Mouse (Mus musculus) WW6 (cell line): ENCODE results near the gene Dnah1.

Experiments
- DNase-seq: peaks from one replicate; pipeline ENCODE4 v3.0.0-alpha.2; 2013; ENCODE audit warnings: low read depth, low spot score

Gene Dnah1

DNA sequence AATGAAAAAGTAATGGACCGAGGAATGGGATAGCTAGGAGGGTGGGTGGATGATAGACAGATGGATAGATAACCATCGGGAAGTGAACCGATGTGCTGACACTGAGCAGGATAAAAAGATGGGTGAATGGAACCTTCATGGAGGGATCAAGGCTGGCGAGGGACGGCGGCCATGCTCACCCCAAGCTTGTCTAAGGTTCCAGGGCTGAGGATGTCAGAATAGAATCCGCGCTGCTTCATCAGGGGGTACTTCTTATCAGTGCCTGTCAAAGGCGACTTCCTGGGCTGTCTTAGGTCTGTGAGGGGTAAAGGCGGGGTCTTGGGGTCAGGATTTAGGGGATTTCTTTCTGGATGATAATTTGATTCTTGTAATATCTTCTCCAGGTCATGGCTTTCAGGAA, 4.2 kb downstream of the Dnah1 start:
- DNase-seq, result no peak

DNA sequence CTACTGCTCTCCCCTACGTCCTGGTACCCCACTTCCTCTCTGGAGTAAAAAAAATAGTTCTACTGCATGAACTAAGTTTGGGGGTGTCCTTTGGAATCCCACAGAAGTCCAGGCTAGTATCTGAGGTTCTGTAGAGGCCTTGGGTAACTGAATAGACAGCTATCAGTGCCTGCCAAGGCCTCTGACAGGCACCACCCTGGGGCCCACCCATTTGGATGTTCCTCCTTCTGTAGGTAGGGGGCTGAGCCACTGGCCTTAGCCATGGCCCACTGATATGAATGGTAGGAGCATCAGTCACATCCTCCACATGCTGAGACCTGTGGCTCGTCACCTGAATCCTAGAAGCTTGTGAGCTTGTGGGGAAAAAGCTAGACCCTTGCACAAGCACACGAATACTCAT, 5.9 kb downstream of the Dnah1 start:
- no peak for DNase-seq

DNA sequence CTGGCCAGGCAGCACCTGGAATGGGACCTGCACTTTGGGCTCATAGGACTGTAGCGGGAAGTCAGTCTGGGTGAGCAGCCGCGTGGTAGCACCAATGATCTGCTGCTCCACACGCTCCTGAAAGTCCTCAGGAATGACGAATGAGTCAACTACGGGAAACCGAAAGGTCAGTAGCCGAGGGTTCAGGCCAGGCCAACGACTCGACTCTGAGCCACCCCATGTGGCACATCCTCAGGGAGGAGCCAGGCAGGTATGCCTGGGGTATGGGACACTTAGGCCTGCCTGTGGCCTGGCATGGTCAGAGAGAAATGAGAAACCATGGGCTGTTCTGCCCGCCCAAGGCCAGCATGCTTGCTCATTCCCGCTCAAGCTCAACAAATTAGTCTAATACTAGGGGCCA, 7.1 kb downstream of the Dnah1 start:
- DNase-seq, result no peak

DNA sequence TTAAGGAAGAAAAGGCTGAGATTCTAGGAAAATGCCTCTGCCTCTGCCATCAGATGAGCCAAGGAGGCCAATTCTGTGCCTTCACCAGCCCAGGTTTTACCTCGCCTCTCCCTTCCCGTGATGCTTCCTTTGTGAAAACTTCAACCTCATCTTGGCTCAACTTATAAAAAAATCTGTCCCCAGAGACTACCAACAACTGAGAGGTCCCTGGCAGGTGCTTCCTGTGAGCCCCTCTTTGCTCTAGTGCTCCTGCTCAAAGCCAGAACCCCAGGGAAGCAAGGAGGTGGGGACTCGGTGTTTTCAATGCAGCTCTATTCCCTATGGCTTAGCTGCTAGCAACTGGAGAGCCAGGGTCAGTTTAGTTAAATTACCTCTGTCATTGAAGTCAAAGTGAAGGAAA, 10.5 kb downstream of the Dnah1 start:
- DNase-seq, result no peak

GRCm38 (mm10) chr14:31285728-31286127, 38.0 kb downstream of the Dnah1 start:
- no peak for DNase-seq

DNA sequence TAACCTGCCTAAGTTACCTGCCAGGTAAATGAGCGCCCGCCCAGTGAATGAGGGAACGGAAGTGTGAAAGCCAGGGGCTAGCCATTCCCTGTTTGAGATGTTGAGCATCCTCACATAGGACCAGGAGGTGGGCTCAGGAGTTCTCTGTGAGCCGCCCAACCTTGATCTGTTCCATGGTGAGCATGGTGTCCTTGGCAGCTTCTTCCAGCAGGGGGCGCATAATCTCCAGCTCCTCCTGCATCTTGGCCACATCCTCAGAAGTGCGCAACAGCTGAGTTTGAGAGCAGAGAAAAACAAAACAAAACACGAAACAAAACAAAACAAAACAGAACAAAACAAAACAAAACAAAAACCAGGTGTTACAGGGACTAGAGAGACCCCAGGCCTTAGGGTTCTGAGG, 51.5 kb downstream of the Dnah1 start:
- DNase-seq, result peak; percentile 55

DNA sequence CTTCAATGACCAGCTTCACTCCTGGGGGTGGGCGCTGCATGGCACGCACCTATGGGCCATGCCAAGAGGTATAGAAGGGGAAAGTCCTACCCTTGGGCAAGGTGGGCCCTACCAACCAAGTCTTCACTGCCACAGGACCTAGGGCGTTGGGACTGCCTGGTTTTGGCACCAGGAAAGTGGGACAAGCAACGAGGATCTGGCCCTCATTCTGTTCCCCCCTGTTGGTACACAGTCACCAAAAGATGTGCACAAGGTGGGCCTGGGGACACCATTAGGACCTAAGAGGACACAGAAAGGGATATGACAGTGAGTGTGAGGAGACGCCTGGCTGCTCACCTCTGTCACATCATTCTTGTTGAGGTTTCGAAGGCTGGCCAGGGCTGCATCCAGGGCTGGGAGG, 52.6 kb downstream of the Dnah1 start:
- DNase-seq, result no peak

DNA sequence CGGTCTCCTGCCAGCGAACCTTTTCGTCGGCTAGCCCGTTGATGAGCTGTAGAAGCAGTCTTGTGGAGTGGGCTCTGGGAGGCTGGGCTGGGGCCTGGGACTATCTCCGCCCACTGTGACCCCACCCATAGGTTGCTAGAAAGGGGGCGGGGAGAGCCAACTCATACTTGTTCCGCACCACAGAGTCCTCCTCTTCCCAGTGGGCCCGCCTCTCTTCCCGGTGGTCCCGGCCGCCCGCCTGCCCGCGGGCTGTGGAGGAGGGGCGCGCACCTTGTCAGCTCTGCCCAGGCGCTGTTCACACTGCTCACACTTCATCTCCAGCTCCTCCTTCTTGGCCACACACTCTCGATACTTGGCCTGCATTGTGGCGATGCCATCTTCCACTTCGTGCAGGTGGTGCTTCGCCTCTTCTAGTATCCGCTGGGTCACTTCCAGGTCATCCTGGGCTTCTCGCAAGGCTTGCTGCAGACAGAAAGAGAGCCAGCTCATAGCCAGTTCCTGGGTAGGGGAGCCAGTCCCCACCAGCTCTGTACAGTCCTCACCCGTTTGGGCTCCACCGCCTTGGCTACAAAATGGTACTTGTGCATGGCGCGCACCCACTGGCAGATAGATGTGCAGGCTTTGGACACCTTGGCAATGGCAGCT, 54.1 kb downstream of the Dnah1 start:
- peak; percentile 49 for DNase-seq

GRCm38 (mm10) chr14:31268301-31269001, 55.2 kb downstream of the Dnah1 start:
- DNase-seq, result no peak

- no peak for DNase-seq
Measured at GRCm38 (mm10) chr14:31267649-31268048, 56.0 kb downstream of the Dnah1 start.

GRCm38 (mm10) chr14:31260932-31261331, 62.8 kb downstream of the Dnah1 start:
- no peak for DNase-seq

DNA sequence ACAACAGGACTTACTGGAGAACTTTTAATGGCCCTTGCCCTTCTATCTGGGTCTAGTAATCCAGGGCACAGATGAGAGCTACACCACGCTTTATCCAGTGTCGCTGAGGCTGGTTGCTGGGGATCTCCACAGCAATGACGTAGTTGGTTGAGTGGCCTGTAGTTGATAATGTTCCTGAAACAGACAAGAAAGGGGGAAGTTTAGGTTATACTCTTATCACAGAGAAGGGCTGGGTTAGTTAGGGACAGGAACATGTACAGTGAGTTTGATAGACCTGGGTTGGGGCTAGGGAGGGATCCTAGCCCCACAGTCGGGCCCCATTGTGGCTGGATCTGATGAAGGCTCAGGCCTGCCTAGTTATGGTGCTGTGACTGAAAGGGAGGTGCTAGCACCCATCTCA, 63.3 kb downstream of the Dnah1 start:
- no peak for DNase-seq

GRCm38 (mm10) chr14:31258476-31259050, 65.1 kb downstream of the Dnah1 start:
- DNase-seq, result no peak

DNA sequence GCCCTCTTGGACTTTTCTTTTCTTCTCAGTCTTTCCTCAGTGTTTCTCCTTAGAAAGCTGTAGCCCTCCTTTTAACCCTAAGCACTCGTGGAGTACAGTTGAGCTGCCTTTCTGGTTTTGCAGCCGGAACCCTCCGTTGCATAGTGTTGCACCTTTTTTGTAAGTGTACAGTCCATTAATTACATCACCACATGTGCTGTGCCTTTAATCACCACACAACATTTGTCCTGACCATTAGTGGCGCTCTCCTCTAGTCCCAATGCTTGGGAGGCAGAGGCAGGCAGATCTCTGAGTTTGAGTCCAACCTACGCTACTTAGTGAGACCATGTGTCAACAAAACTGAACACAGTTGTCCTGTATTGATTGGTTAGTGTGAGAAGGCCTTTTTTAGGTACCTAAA, 71.6 kb downstream of the Dnah1 start:
- DNase-seq, result no peak

DNA sequence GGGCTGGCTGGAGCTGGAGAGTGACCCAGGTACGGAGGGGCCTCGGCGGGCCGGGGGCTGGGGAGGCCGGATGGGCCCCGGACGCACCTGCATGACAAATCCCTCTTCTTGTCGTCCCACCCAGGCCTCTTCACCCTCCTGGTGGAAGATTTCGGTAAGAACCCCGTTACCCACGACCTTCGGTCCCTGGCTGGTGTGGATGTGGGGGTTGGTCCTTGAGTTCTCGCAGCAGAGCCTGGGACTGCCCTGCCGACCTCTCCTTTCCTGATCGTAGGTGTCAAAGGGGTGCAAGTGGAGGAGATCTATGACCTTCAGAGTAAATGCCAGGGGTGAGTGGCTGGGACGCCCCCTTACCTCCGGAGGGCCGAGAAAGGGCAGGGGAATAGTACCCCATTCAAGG, 72.1 kb downstream of the Dnah1 start:
- DNase-seq, result no peak

DNA sequence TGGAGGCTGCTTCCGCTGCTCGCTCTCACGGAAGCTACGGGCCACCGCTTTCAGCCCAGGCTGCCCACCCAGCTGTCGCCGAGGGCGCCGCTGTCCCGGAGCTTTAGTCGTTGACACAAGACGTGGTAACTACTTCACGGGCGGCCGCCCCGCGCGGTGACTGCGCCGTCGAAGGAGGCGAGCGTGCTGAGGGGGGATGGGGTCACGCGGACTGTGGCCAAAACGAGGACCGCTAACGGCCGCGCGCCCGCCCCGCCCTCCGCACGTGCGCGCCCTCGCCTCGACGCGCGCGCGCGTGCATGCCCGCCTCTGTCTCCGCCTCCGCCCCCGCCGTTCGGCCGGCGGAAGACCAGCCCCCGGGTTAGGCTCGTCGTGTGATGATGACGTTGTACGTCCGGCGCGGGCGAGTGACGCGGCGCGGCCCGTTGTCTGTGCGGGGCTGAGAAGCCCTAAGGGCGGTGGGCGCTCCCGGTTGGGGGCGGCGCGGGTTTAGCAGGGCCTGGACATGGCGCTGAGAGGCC, 72.6 kb downstream of the Dnah1 start, which contains the start of the genes Phf7 and Bap1:
Phf7 (minus strand) TSS at position 234 of the 521 bp plus-strand sequence.
Bap1 (plus strand) TSS at position 367 of the 521 bp plus-strand sequence.
- peak; percentile 84 for DNase-seq

GRCm38 (mm10) chr14:31250222-31251083, 73.2 kb downstream of the Dnah1 start:
- no peak for DNase-seq

DNA sequence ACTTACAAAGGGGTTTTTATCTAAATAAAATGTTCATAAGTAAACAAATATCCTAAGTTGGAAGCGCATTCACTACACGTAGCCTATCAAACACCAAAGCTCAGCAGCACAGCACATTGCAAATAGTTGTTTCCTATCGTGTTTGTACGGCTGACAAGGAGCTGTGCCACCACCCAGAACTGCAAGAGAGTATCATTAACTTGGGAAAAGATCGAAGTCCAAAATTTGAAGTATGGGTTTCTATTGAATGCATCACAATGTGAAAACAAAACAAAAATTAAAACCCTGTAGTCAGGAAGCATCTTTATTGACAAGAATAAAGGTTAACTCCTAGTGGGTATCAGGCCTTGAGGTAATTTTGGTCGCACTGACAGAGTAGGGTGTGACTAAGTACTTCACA, 75.3 kb downstream of the Dnah1 start:
- DNase-seq, result no peak

DNA sequence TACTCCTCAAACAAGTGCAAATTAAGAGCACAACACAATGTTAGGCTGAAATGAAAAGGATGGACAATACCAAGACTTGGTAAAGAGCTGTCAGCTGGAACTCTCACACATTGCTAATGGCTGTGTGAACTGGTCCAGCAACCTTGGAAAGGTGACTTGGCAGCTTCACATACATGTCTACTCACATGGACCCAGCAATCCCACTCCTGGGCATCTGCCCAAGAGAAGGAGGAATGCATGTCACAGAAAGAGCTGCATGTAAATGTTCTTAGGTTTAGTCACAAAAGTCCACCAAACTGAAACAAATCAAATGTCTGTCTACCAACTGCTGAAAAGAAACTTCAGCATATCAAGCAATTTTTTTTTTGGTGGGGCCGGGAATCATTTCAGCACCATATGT, 77.8 kb downstream of the Dnah1 start:
- no peak for DNase-seq

DNA sequence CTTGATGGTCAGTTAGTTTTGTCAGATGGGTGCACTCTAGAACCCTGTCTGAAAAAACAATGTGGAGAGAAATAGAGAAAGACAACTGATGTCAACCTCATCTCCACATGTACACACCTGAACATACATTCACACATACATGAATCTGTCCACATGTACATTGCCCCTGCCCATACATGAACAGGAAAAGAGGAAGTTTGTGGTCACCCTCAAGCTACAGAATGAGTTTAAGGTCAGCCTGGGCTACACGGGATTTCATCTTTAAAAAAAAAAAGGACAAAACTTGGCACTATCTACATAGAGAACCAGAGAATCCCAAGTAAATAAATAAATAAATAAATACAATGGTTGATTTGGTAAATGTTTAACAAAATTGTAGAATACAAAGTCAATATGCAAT, 78.9 kb downstream of the Dnah1 start:
- no peak for DNase-seq

- no peak for DNase-seq
Measured at GRCm38 (mm10) chr14:31240528-31240927, 83.2 kb downstream of the Dnah1 start.
